Mouse (Mus musculus) adrenal gland (tissue): ENCODE data around the gene Phpt1.

ENCODE experiments used
- intact Hi-C: fragments of 180-260 bp; cut with DNase I; formaldehyde crosslinking; loops from one replicate; pipeline ENCODE4 v1.15.1; 2025

The Phpt1 gene

GRCm38 (mm10) chr2:25583120-25583481 lies 8.1 kb upstream of the Phpt1 start:
- intact Hi-C loops: no loop called here

- intact Hi-C loops: no loop called here
Observed at GRCm38 (mm10) chr2:25582466-25583119, 7.6 kb upstream of the Phpt1 start.

GRCm38 (mm10) chr2:25581901-25582301 lies 6.9 kb upstream of the Phpt1 start:
- intact Hi-C loops: no loop called here

GRCm38 (mm10) chr2:25581294-25581864 lies 6.4 kb upstream of the Phpt1 start, which contains the start of gene Ajm1:
TSS of gene Ajm1 (minus strand) at chr2:25581757.
- intact Hi-C loops: no loop called here

- intact Hi-C loops: no loop called here
Observed at GRCm38 (mm10) chr2:25580621-25581101, 5.6 kb upstream of the Phpt1 start.

GRCm38 (mm10) chr2:25579737-25580460 lies 4.9 kb upstream of the Phpt1 start:
- intact Hi-C loops: no loop called here

- intact Hi-C loops: no loop called here
Observed at GRCm38 (mm10) chr2:25578796-25579736, 4.0 kb upstream of the Phpt1 start.

- intact Hi-C loops: no loop called here
Observed at GRCm38 (mm10) chr2:25577951-25578795, 3.1 kb upstream of the Phpt1 start.

- intact Hi-C loops: no loop called here
Observed at GRCm38 (mm10) chr2:25576965-25577891, 2.2 kb upstream of the Phpt1 start.

- intact Hi-C loops: no loop called here
Observed at GRCm38 (mm10) chr2:25576028-25576850, 1.2 kb upstream of the Phpt1 start.

- intact Hi-C loops: no loop called here
Observed at GRCm38 (mm10) chr2:25575432-25576027, 506 bp upstream of the Phpt1 start.

GRCm38 (mm10) chr2:25574136-25574535 lies 888 bp downstream of the Phpt1 start:
- intact Hi-C loops: no loop called here

- intact Hi-C loops: no loop called here
Observed at GRCm38 (mm10) chr2:25573068-25573467, 2.0 kb downstream of the Phpt1 start.

GRCm38 (mm10) chr2:25571221-25571620 lies 3.8 kb downstream of the Phpt1 start:
- intact Hi-C loops: no loop called here

- intact Hi-C loops: no loop called here
Observed at GRCm38 (mm10) chr2:25569323-25569722, 5.7 kb downstream of the Phpt1 start.

- intact Hi-C loops: no loop called here
Observed at GRCm38 (mm10) chr2:25568473-25569019, 6.5 kb downstream of the Phpt1 start.

- intact Hi-C loops: no loop called here
Observed at GRCm38 (mm10) chr2:25566558-25566957, 8.5 kb downstream of the Phpt1 start.

GRCm38 (mm10) chr2:25565741-25566140 lies 9.3 kb downstream of the Phpt1 start:
- intact Hi-C loops: no loop called here
